Mouse (Mus musculus): ENCODE data around the gene Cnot9. TPM values are rescaled to one million over a fixed set of nuclear protein-coding genes. Genes with fewer than 3 reads are reported as not detected.
A peak's percentile ranks its signal among the peaks of the same experiment; 100 is the strongest.
"Not testable (repeated sequence)": the region's sequence is repeated elsewhere in the genome, so short reads cannot be mapped to it uniquely, and the experiment has no call there.

Cnot9 gene
- 25.5 and 35.7 TPM in 2 replicates for polyA plus RNA-seq (2012; rRNA removed)

- under 1% methylated on average over 64 of the region's 64 CpGs for WGBS
- DNase-seq (ENCODE audit: low read depth, low spot score): peak; percentile 98
Observed at GRCm38 (mm10) chr1:74505721-74506464, at the start of gene Cnot9. Gene Cnot9, plus strand, starts transcription at chr1:74506058.

GRCm38 (mm10) chr1:74460273-74460672 lies 45.6 kb upstream of the Cnot9 start:
- 70% methylated on average over 2 of the region's 2 CpGs for WGBS
- DNase-seq (ENCODE audit: low read depth, low spot score): no peak

- 96% methylated on average over 5 of the region's 5 CpGs for WGBS
- no peak for DNase-seq (ENCODE audit: low read depth, low spot score)
Observed at GRCm38 (mm10) chr1:74485792-74486191, 20.1 kb upstream of the Cnot9 start.

- no peak for DNase-seq (ENCODE audit: low read depth, low spot score)
- WGBS: 25% methylated on average over 1 of the region's 1 CpGs
Observed at GRCm38 (mm10) chr1:74501106-74501505, 4.8 kb upstream of the Cnot9 start.

GRCm38 (mm10) chr1:74505393-74505720 lies 501 bp upstream of the Cnot9 start:
- DNase-seq (ENCODE audit: low read depth, low spot score): no peak
- WGBS: under 1% methylated on average over 22 of the region's 22 CpGs

GRCm38 (mm10) chr1:74506471-74506881 lies 618 bp downstream of the Cnot9 start:
- WGBS: under 1% methylated on average over 34 of the region's 34 CpGs
- no peak for DNase-seq (ENCODE audit: low read depth, low spot score)

- WGBS: 90% methylated on average over 2 of the region's 2 CpGs
- DNase-seq (ENCODE audit: low read depth, low spot score): no peak
Observed at GRCm38 (mm10) chr1:74507780-74508179, 1.9 kb downstream of the Cnot9 start.

GRCm38 (mm10) chr1:74511306-74511705 lies 5.4 kb downstream of the Cnot9 start:
- no peak for DNase-seq (ENCODE audit: low read depth, low spot score)
- WGBS: 60% methylated on average over 5 of the region's 5 CpGs

- DNase-seq (ENCODE audit: low read depth, low spot score): not testable (repeated sequence)
- 26% methylated on average over 1 of the region's 1 CpGs for WGBS
Observed at GRCm38 (mm10) chr1:74512999-74513398, 7.1 kb downstream of the Cnot9 start.

GRCm38 (mm10) chr1:74519875-74520274 lies 14.0 kb downstream of the Cnot9 start:
- DNase-seq (ENCODE audit: low read depth, low spot score): no peak

GRCm38 (mm10) chr1:74524746-74525145 lies 18.9 kb downstream of the Cnot9 start:
- DNase-seq (ENCODE audit: low read depth, low spot score): no peak
- 87% methylated on average over 4 of the region's 4 CpGs for WGBS

GRCm38 (mm10) chr1:74528589-74528988 lies 22.7 kb downstream of the Cnot9 start:
- 89% methylated on average over 7 of the region's 7 CpGs for whole genome bisulfite sequencing
- DNase-seq (ENCODE audit: low read depth, low spot score): no peak

- DNase-seq (ENCODE audit: low read depth, low spot score): no peak
Observed at GRCm38 (mm10) chr1:74538650-74539049, 32.8 kb downstream of the Cnot9 start.

- 14% methylated on average over 6 of the region's 6 CpGs for WGBS
- DNase-seq (ENCODE audit: low read depth, low spot score): no peak
Observed at GRCm38 (mm10) chr1:74542451-74542961, 36.6 kb downstream of the Cnot9 start, which contains the start of gene Plcd4. Gene Plcd4, plus strand, starts transcription at chr1:74542888.

- DNase-seq (ENCODE audit: low read depth, low spot score): no peak
- WGBS: 83% methylated on average over 4 of the region's 4 CpGs
Observed at GRCm38 (mm10) chr1:74544184-74544583, 38.3 kb downstream of the Cnot9 start, which contains the start of gene Usp37. Gene Usp37, minus strand, starts transcription at chr1:74544284.

- no peak for DNase-seq (ENCODE audit: low read depth, low spot score)
- WGBS: 79% methylated on average over 5 of the region's 5 CpGs
Observed at GRCm38 (mm10) chr1:74559061-74559460, 53.2 kb downstream of the Cnot9 start.

GRCm38 (mm10) chr1:74565834-74566233 lies 60.0 kb downstream of the Cnot9 start:
- 87% methylated on average over 6 of the region's 6 CpGs for WGBS
- no peak for DNase-seq (ENCODE audit: low read depth, low spot score)

GRCm38 (mm10) chr1:74569739-74570719 lies 64.2 kb downstream of the Cnot9 start:
- 91% methylated on average over 29 of the region's 29 CpGs for WGBS
- DNase-seq (ENCODE audit: low read depth, low spot score): no peak

Measured in large intestine, adult 2 months (tissue).